ENCODE assay signal across 8 mouse cellular contexts in the genomic region with DNA sequence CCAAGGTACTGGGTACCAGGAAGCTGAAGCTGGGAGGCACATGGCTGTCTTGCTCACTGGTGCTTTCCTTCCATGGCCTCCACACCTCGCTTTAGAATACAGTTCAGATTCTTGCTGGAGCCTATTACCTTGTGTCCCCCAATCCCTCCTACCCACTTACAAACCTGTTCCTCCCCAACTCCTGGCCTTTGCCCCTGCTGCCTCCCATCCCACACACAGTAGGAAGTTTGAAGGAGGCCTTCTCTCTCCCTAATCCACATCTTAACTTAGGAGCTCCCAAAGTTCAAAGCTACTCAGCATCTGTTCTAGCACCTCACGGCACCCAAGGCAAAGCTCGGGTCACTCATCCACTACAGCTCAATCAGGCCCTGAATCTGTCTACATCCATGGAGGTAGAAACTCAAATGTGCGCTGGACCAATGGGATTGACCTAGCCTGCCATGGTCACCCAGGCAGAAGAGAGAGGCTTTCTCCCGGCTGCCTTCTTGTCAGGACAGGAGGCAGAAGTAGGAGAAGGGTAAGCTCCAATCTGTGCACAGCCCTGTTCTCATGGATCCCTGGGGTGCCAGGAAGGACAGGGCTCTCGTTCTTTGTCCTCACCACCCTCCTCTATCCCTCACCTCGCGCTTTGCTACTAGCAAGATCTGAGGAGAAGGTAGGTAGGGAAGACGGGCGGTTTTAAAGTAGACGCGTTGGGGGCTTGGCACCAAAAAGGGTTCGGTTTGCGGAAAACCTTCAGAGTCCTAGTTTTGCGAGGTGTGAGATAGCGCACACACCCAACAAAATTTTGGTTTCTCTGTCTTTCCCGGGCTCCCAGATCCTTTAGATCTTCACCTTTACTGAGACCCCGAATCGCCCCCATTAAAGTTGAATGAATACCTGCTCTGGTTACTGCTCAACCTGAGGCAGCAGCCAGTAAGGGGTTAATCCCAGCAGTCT. TPM values are rescaled to one million over a fixed set of nuclear protein-coding genes. Genes with fewer than 3 reads are reported as not detected.
DNase-seq lines count a peak whose midpoint lies in the region; ATAC-seq and TF ChIP-seq lines count a peak whose summit lies in the region.

No protein-coding gene starts in this region.

- peak overlapping the region; percentile 90 for H3K4me2 ChIP-seq in heart, embryonic 13.5 days
- peak overlapping the region; percentile 81 for H3K4me2 ChIP-seq in limb, embryonic 15.5 days

- 9% methylated on average over 19 of the region's 19 CpGs for WGBS in heart, embryonic 13.5 days
- WGBS in limb, embryonic 15.5 days, result 8% methylated on average over 19 of the region's 19 CpGs
- 5% methylated on average over 19 of the region's 19 CpGs for WGBS in small intestine, adult 2 months

- peak overlapping the region; percentile 76 for H3K4me3 ChIP-seq in testis, adult 2 months (ENCODE audit: control insufficient read depth, low read depth, low read length)
- H3K4me3 ChIP-seq in heart, embryonic 13.5 days, result peak overlapping the region; percentile 68
- peak overlapping the region; percentile 58 for H3K4me3 ChIP-seq in limb, embryonic 15.5 days
- H3K4me3 ChIP-seq in small intestine, adult 2 months (ENCODE audit: low read depth, low read length), result peak overlapping the region; percentile 66

- H3K27ac ChIP-seq in testis, adult 2 months (ENCODE audit: control insufficient read depth, insufficient read depth, low read depth, low read length), result no peak overlapping the region
- peak overlapping the region; percentile 88 for H3K27ac ChIP-seq in heart, embryonic 13.5 days (replicated peaks)
- peak overlapping the region; percentile 87 for H3K27ac ChIP-seq in limb, embryonic 15.5 days
- H3K27ac ChIP-seq in small intestine, adult 2 months (ENCODE audit: insufficient read depth, low read depth, low read length), result peak overlapping the region; percentile 82

- H3K4me1 ChIP-seq in testis, adult 2 months (ENCODE audit: control insufficient read depth, insufficient read depth, low read length), result peaks cover 3% of the 10 kb centered on the region
- H3K4me1 ChIP-seq in heart, embryonic 13.5 days, result peaks cover 14% of the 10 kb centered on the region
- peaks cover 18% of the 10 kb centered on the region for H3K4me1 ChIP-seq in limb, embryonic 15.5 days
- peaks cover 14% of the 10 kb centered on the region for H3K4me1 ChIP-seq in small intestine, adult 2 months (ENCODE audit: control insufficient read depth, insufficient read depth, insufficient read length, low read length)

- ATAC-seq in heart, embryonic 13.5 days (ENCODE audit: extremely low read depth, insufficient number of reproducible peaks, low FRiP score, low TSS enrichment), result no peak
- no peak for ATAC-seq in limb, embryonic 15.5 days (ENCODE audit: insufficient number of reproducible peaks, low FRiP score, low TSS enrichment, low read depth)

- H3K9me3 ChIP-seq in heart, embryonic 13.5 days, result no peaks in the 10 kb centered on the region
- no peaks in the 10 kb centered on the region for H3K9me3 ChIP-seq in limb, embryonic 15.5 days

- TF ChIP-seq CTCF in testis, adult 2 months (IDR thresholded peaks at IDR 0.05; ENCODE audit: control insufficient read depth, insufficient read depth, insufficient replicate concordance, low read depth, low read length), result no peak
- TF ChIP-seq CTCF in small intestine, adult 2 months (IDR thresholded peaks at IDR 0.05; ENCODE audit: extremely low read depth, insufficient read length, insufficient replicate concordance, low read depth, low read length), result no peak

- H3K27me3 ChIP-seq in testis, adult 2 months (ENCODE audit: control insufficient read depth, insufficient read depth, low read length), result no peaks in the 10 kb centered on the region
- no peaks in the 10 kb centered on the region for H3K27me3 ChIP-seq in heart, embryonic 13.5 days (replicated peaks)
- no peaks in the 10 kb centered on the region for H3K27me3 ChIP-seq in limb, embryonic 15.5 days
- no peaks in the 10 kb centered on the region for H3K27me3 ChIP-seq in small intestine, adult 2 months (ENCODE audit: control insufficient read depth, insufficient read depth, low read length)

- H3K36me3 ChIP-seq in testis, adult 2 months (ENCODE audit: control insufficient read depth, insufficient read depth, low read length), result no peaks in the 10 kb centered on the region
- H3K36me3 ChIP-seq in heart, embryonic 13.5 days, result peaks cover 11% of the 10 kb centered on the region
- H3K36me3 ChIP-seq in limb, embryonic 15.5 days, result peaks cover 18% of the 10 kb centered on the region
- H3K36me3 ChIP-seq in small intestine, adult 2 months (ENCODE audit: control insufficient read depth, insufficient read depth, low read length), result peaks cover 2% of the 10 kb centered on the region

- no peak for TF ChIP-seq POLR2A in testis, adult 2 months (IDR thresholded peaks at IDR 0.05; ENCODE audit: control insufficient read depth, low read depth, low read length)
- TF ChIP-seq POLR2A in small intestine, adult 2 months (IDR thresholded peaks at IDR 0.05; ENCODE audit: low read depth, low read length), result no peak

- peak; percentile 42 for DNase-seq in adrenal gland, postnatal 10 days
- DNase-seq in adrenal gland, postnatal 25 days, result no peak
- no peak for DNase-seq in testis, postnatal 14 days (ENCODE audit: low spot score)
- DNase-seq in layer of hippocampus, postnatal 14 days (ENCODE audit: low spot score in 2 of 2), result no peak

- peak overlapping the region; percentile 88 for H3K9ac ChIP-seq in heart, embryonic 13.5 days
- peak overlapping the region; percentile 57 for H3K9ac ChIP-seq in limb, embryonic 15.5 days

RNA-seq across cellular contexts. Expression of gene Neil1, which starts 0.6 kb away (rescaled TPM):
- 10 to 100 TPM; 11.4 to 13.1 TPM for total RNA-seq in adrenal gland, postnatal 10 days (2021)
- total RNA-seq in adrenal gland, postnatal 25 days (2021), result 8.9 and 13.9 TPM in 2 replicates
- 0.54 and 0.57 TPM in 2 replicates for polyA plus RNA-seq in testis, adult 2 months (2012; rRNA removed)
- 5.0 and 5.3 TPM in 2 replicates for polyA plus RNA-seq in heart, embryonic 13.5 days (2015; fragmentation: Nextera tagmentation; extraction: Ambion mirVana)
- 8.6 and 9.6 TPM in 2 replicates for polyA plus RNA-seq in limb, embryonic 15.5 days (2015; fragmentation: Nextera tagmentation; extraction: Ambion mirVana)
- polyA plus RNA-seq in small intestine, adult 2 months (2012; rRNA removed), result 4.4 and 8.5 TPM in 2 replicates
- 10 to 100 TPM in 1 of 2 experiments, 1 to 10 TPM in 1; 8.7 to 10.3 TPM for total RNA-seq in layer of hippocampus, postnatal 14 days (2021)

RNA-seq across cellular contexts. Expression of gene Commd4, which starts 10.7 kb away (rescaled TPM):
- 10 to 100 TPM; 48.8 to 57.6 TPM for total RNA-seq in adrenal gland, postnatal 10 days (2021)
- 44.0 and 65.3 TPM in 2 replicates for total RNA-seq in adrenal gland, postnatal 25 days (2021)
- polyA plus RNA-seq in testis, adult 2 months (2012; rRNA removed), result 26.5 and 28.7 TPM in 2 replicates
- polyA plus RNA-seq in heart, embryonic 13.5 days (2015; fragmentation: Nextera tagmentation; extraction: Ambion mirVana), result 69.1 and 75.8 TPM in 2 replicates
- polyA plus RNA-seq in limb, embryonic 15.5 days (2015; fragmentation: Nextera tagmentation; extraction: Ambion mirVana), result 93.7 and 94.6 TPM in 2 replicates
- 91.7 and 194 TPM in 2 replicates for polyA plus RNA-seq in small intestine, adult 2 months (2012; rRNA removed)
- total RNA-seq in layer of hippocampus, postnatal 14 days (2021), result 10 to 100 TPM; 86.6 to 87.5 TPM

RNA-seq across cellular contexts. Expression of gene Man2c1, which starts 17.0 kb away (rescaled TPM):
- total RNA-seq in adrenal gland, postnatal 10 days (2021), result 100 to 1,000 TPM in 1 of 2 experiments, 10 to 100 TPM in 1; 84.2 to 121 TPM
- total RNA-seq in adrenal gland, postnatal 25 days (2021), result 140 and 170 TPM in 2 replicates
- 192 and 208 TPM in 2 replicates for polyA plus RNA-seq in testis, adult 2 months (2012; rRNA removed)
- polyA plus RNA-seq in heart, embryonic 13.5 days (2015; fragmentation: Nextera tagmentation; extraction: Ambion mirVana), result 58.0 and 58.4 TPM in 2 replicates
- 64.6 and 67.1 TPM in 2 replicates for polyA plus RNA-seq in limb, embryonic 15.5 days (2015; fragmentation: Nextera tagmentation; extraction: Ambion mirVana)
- polyA plus RNA-seq in small intestine, adult 2 months (2012; rRNA removed), result 79.1 and 140 TPM in 2 replicates
- 100 to 1,000 TPM; 117 to 132 TPM for total RNA-seq in layer of hippocampus, postnatal 14 days (2021)
